Mouse (Mus musculus): Measurements from ENCODE around the gene Psmd5. TPM values are rescaled to one million over a fixed set of nuclear protein-coding genes. Genes with fewer than 3 reads are reported as not detected.

Gene Psmd5
- 63.2 TPM for polyA plus RNA-seq (2014; fragmentation: Illumina TruSeq; extraction: RNeasy Lipid Tissue Mini Kit (QIAGEN cat#74804); ENCODE audit: low read depth, low replicate concordance)

DNA sequence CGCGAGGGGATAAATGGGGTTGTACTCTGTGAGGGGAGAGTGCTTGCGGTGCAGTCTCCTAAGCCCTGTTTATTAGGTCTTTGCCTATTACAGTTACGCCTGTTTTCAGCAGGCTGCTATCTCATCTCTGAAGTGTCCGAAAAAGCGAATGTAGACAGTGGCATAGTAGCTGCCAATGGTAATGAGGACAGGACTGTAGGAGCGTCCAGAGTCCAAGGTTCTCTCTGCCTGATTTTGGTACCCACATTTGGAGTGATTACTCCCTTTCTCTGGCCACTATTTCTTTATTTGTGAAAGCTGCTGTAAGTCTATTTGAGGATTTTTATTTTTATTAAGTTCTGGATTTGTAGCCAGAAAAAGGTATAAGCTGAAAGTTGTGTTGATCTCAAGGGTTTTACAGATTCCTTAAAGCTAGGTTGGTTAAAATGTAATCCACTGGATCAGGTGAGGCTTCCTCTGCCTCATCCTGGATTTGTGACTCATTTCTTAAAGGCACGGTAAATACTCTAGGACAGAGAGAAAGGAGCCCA is at the start of gene Psmd5:
Gene Psmd5 (minus strand): TSS at position 153 of the 530 bp plus-strand sequence.

DNA sequence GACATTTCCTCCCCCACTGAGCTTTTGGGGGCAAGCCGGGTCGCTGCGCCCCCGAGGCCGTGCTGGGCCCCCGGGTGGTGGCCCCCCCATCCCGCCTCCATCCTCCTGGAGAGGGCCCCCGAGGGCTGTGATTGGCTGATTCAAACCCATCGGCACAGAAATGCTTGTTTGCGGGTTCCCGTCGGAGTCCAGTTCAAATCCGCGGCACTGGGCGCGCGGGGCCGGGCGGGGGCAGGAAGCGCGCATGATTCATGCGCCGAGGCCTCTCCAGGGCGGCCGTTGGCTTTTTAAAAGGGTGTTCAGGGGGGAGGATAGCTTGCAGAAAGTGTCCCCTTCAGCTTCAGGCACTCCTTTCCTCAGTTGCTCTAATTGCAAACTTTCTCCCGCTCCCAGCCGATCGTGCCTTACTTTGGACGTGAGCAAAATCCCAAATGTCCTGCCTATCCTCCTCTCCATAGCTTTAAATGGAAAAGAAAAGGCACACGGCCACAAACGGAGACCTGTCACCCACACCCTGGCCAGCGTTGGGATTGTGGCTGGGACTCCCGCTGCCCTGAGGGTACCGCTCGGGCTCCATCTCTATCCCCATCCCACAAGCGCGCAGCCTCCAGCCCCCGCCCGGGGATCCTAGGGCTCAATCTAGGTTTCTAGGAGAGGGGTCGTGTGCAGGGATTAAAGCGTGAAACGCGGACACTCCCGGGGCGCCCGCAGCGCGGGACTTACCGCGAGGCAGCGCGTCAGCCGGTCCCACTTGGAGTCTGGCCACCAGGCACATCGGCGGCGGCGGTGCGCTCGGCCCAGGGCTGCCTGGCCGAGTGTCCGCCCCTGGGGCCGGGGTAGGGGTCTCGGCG is 38.7 kb upstream of the Psmd5 start, which contains the start of gene Phf19:
Gene Phf19 (minus strand): TSS at position 809 of the 851 bp plus-strand sequence.

DNA sequence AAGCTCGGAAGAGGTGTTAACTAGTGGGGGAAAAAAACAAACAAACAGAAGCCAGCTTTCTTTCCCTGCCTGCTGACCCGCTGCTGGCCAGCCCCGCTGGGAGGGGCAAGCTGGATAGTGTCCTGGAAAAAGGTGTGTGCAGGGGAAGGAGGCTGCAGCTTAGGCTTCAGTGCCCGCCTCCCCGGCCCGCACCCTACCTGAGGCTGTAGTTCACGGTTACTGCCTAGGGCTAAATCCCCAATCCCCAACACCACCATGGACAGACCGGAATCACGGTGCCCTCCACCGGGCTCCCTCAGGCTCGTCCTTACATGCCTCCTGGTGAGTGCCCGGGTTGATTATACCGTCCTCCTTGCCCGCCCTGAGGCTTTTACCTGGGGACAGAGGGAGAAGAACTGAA is 497 bp downstream of the Psmd5 start, which contains the start of gene Cutal:
Gene Cutal (plus strand): TSS at position 126 of the 400 bp plus-strand sequence.

DNA sequence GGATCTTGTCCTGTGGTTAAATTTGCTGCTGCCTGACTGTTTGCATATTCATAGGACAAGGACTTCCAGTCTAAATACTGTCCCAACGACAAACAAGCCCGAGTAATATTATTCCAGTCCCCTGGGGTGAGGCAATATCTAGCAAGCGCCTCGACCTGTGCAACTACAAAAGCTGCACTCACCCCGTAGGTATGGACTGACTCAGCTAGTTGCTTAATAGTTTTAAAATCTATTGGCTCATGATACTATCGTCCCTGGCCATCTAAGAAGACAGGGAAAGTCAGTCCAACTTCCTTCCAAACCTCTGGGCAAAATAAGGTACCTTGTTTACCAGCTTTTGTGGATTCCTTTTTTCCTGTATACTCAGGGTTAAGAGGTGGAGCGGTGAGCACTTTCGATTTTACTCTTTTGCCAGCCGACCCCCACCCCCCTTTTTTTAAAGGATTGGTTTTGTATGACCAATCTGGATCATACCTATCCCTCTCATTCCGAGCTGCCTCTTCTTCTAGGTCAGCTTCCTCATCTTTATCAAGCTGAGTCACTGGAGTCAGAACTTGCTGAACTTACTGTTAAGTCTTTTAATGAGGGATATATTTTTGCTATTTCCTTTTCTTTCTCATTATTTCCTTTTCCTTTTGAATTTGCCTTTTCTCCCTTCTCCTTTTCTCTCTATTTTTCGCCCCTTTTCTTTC is 41.9 kb downstream of the Psmd5 start, which contains the start of gene Gm34653:
Gene Gm34653 (plus strand): TSS at position 242 of the 692 bp plus-strand sequence.

DNA sequence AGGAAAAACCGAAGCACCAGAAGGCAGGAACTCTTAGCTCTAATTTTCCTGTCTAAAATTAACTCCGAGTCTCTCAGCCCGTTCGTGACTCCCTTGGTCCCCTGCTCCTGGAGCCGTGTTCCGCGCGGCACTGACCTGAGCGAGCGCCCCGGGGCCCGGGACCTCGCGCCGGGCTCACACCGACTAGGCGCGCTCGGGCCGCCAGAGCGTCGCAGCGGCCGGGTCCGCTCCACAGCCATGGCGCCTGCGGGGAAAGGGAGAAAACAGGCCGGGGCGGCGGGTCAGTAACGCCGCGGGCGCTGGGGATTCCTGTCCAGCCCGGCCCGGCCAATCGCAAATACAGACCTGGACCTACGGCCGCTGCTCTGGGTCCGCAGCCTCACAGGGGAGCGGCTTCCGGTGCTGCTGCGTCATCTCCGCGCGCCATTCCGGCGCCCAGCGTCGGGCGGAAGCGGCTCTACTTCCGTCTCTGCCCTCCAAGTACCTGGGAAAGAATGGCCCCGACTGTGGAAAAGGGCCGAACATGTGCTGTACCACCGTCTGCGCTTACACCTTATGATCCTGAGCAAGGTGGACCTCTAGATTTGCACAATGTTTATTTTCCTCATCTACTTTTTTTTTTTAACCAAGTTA is 48.8 kb downstream of the Psmd5 start, which contains the start of gene Fbxw2:
Gene Fbxw2 (minus strand): TSS at position 485 of the 633 bp plus-strand sequence.

Other genes starting within 250 kb of the Psmd5 start
- gene Gapvd1, start 119.7 kb downstream of the Psmd5 start, polyA plus RNA-seq (2014; fragmentation: Illumina TruSeq; extraction: RNeasy Lipid Tissue Mini Kit (QIAGEN cat#74804); ENCODE audit: low read depth, low replicate concordance) = 40.8 TPM
- gene Hspa5, start 103.0 kb downstream of the Psmd5 start, polyA plus RNA-seq (2014; fragmentation: Illumina TruSeq; extraction: RNeasy Lipid Tissue Mini Kit (QIAGEN cat#74804); ENCODE audit: low read depth, low replicate concordance) = 1,091 TPM
- 8.0 TPM for gene Rabepk, start 75.1 kb downstream of the Psmd5 start, polyA plus RNA-seq (2014; fragmentation: Illumina TruSeq; extraction: RNeasy Lipid Tissue Mini Kit (QIAGEN cat#74804); ENCODE audit: low read depth, low replicate concordance)
- 75.5 TPM for gene Fbxw2, start 48.7 kb downstream of the Psmd5 start, polyA plus RNA-seq (2014; fragmentation: Illumina TruSeq; extraction: RNeasy Lipid Tissue Mini Kit (QIAGEN cat#74804); ENCODE audit: low read depth, low replicate concordance)
- gene Gm34653, start 42.0 kb downstream of the Psmd5 start, polyA plus RNA-seq (2014; fragmentation: Illumina TruSeq; extraction: RNeasy Lipid Tissue Mini Kit (QIAGEN cat#74804); ENCODE audit: low read depth, low replicate concordance) = not detected
- 71.4 TPM for gene Cutal, start 572 bp downstream of the Psmd5 start, polyA plus RNA-seq (2014; fragmentation: Illumina TruSeq; extraction: RNeasy Lipid Tissue Mini Kit (QIAGEN cat#74804); ENCODE audit: low read depth, low replicate concordance)
- not detected for gene Phf19, start 39.1 kb upstream of the Psmd5 start, polyA plus RNA-seq (2014; fragmentation: Illumina TruSeq; extraction: RNeasy Lipid Tissue Mini Kit (QIAGEN cat#74804); ENCODE audit: low read depth, low replicate concordance)
- gene Traf1, start 86.8 kb upstream of the Psmd5 start, polyA plus RNA-seq (2014; fragmentation: Illumina TruSeq; extraction: RNeasy Lipid Tissue Mini Kit (QIAGEN cat#74804); ENCODE audit: low read depth, low replicate concordance) = 2.5 TPM
- 0.28 TPM for gene Hc, start 186.5 kb upstream of the Psmd5 start, polyA plus RNA-seq (2014; fragmentation: Illumina TruSeq; extraction: RNeasy Lipid Tissue Mini Kit (QIAGEN cat#74804); ENCODE audit: low read depth, low replicate concordance)
- gene AI182371, start 226.6 kb upstream of the Psmd5 start, polyA plus RNA-seq (2014; fragmentation: Illumina TruSeq; extraction: RNeasy Lipid Tissue Mini Kit (QIAGEN cat#74804); ENCODE audit: low read depth, low replicate concordance) = 1.7 TPM
- 18.8 TPM for gene Cntrl, start 234.5 kb upstream of the Psmd5 start, polyA plus RNA-seq (2014; fragmentation: Illumina TruSeq; extraction: RNeasy Lipid Tissue Mini Kit (QIAGEN cat#74804); ENCODE audit: low read depth, low replicate concordance)